Mouse (Mus musculus) NIH3T3 (cell line): ENCODE measurements around the gene Pard6a.

Experiments used
- DNase-seq: peaks from one replicate; pipeline ENCODE4 v3.0.0-alpha.2; 2012; ENCODE audit warnings: low read depth

Gene Pard6a

GRCm38 (mm10) chr8:105700566-105700965 lies 382 bp upstream of the Pard6a start:
- no peak for DNase-seq

- no peak for DNase-seq
Observed at GRCm38 (mm10) chr8:105702001-105702401, 1.1 kb downstream of the Pard6a start.

GRCm38 (mm10) chr8:105702731-105703415 lies 1.9 kb downstream of the Pard6a start:
- no peak for DNase-seq

GRCm38 (mm10) chr8:105704146-105704812 lies 3.3 kb downstream of the Pard6a start:
- no peak for DNase-seq

GRCm38 (mm10) chr8:105704955-105705354 lies 4.0 kb downstream of the Pard6a start:
- DNase-seq = no peak

GRCm38 (mm10) chr8:105706426-105706825 lies 5.5 kb downstream of the Pard6a start:
- DNase-seq = no peak

GRCm38 (mm10) chr8:105707498-105708403 lies 6.8 kb downstream of the Pard6a start, which contains the start of the genes 4933405L10Rik and Enkd1:
Gene 4933405L10Rik (plus strand): TSS chr8:105707655.
Gene Enkd1 (minus strand): TSS chr8:105708210.
- DNase-seq = peak; percentile 94

- no peak for DNase-seq
Observed at GRCm38 (mm10) chr8:105708675-105709074, 7.7 kb downstream of the Pard6a start.

GRCm38 (mm10) chr8:105709317-105709716 lies 8.4 kb downstream of the Pard6a start:
- no peak for DNase-seq

- no peak for DNase-seq
Observed at GRCm38 (mm10) chr8:105712286-105712685, 11.3 kb downstream of the Pard6a start.

- peak; percentile 96 for DNase-seq
Observed at GRCm38 (mm10) chr8:105714139-105714538, 13.2 kb downstream of the Pard6a start.

GRCm38 (mm10) chr8:105715042-105715441 lies 14.1 kb downstream of the Pard6a start:
- no peak for DNase-seq

- DNase-seq = no peak
Observed at GRCm38 (mm10) chr8:105716302-105716945, 15.5 kb downstream of the Pard6a start.

- no peak for DNase-seq
Observed at GRCm38 (mm10) chr8:105719637-105720036, 18.7 kb downstream of the Pard6a start.

GRCm38 (mm10) chr8:105722861-105723260 lies 21.9 kb downstream of the Pard6a start:
- DNase-seq = no peak

GRCm38 (mm10) chr8:105725726-105726125 lies 24.8 kb downstream of the Pard6a start:
- no peak for DNase-seq

- no peak for DNase-seq
Observed at GRCm38 (mm10) chr8:105727397-105728124, 26.6 kb downstream of the Pard6a start.

GRCm38 (mm10) chr8:105732186-105732585 lies 31.2 kb downstream of the Pard6a start:
- DNase-seq = no peak

- no peak for DNase-seq
Observed at GRCm38 (mm10) chr8:105739216-105739615, 38.3 kb downstream of the Pard6a start.

- DNase-seq = peak; percentile 56
Observed at GRCm38 (mm10) chr8:105743301-105743700, 42.4 kb downstream of the Pard6a start.

GRCm38 (mm10) chr8:105750606-105751005 lies 49.7 kb downstream of the Pard6a start:
- DNase-seq = peak; percentile 82
